Mouse (Mus musculus) bone marrow, adult 2 months (tissue): ENCODE results near the gene Prickle4. TPM values are rescaled to one million over a fixed set of nuclear protein-coding genes. Genes with fewer than 3 reads are reported as not detected.

Source experiments
- H3K27ac ChIP-seq: fragments of 200-500 bp; 2 replicates; pipeline ENCODE4 v1.5.1; 2012; ENCODE audit warnings: low read depth, mild to moderate bottlenecking, control low read depth, inconsistent platforms, low read length; ENCODE audit not compliant: control insufficient read depth, poor library complexity, insufficient read depth
- H3K4me1 ChIP-seq: fragments of 200-500 bp; 2 replicates; pipeline ENCODE4 v1.6.1; 2011; ENCODE audit warnings: low read length; ENCODE audit not compliant: control insufficient read depth, insufficient read depth
- H3K4me3 ChIP-seq: fragments of 200-500 bp; replicated peaks from 2 replicates; pipeline ENCODE3; 2011; ENCODE audit warnings: mild to moderate bottlenecking, low read depth, low read length, control low read depth; ENCODE audit not compliant: control insufficient read depth
- CTCF ChIP-seq: fragments of 200-500 bp; IDR thresholded peaks from 2 replicates; pipeline ENCODE4 v1.5.1; 2011; ENCODE audit warnings: low read length, control low read depth; ENCODE audit not compliant: control insufficient read depth, insufficient read depth
- POLR2A ChIP-seq: fragments of 200-500 bp; IDR thresholded peaks from 2 replicates; pipeline ENCODE4 v1.6.1; 2011; ENCODE audit warnings: low read depth, mild to moderate bottlenecking, control low read depth, low read length, borderline replicate concordance; ENCODE audit not compliant: control insufficient read depth
- WGBS: fragments of 180-500 bp; shearing (Covaris S2); methylation state at CpG from one replicate; pipeline ENCODE4 v1.1.7; 2018; 5-methylcytosine and 5-hydroxymethylcytosine counted together
- polyA plus RNA-seq: library from polyadenylated mRNA; stranded (reverse); fragments of >200 nt; gene quantifications from 2 replicates; pipeline ENCODE4 v1.2.4, GENCODE M21; 2011; ENCODE audit warnings: low replicate concordance; ENCODE audit not compliant: missing spikeins, insufficient read depth, insufficient read length

Prickle4 gene
- polyA plus RNA-seq, 1 experiment, result not detected

DNA sequence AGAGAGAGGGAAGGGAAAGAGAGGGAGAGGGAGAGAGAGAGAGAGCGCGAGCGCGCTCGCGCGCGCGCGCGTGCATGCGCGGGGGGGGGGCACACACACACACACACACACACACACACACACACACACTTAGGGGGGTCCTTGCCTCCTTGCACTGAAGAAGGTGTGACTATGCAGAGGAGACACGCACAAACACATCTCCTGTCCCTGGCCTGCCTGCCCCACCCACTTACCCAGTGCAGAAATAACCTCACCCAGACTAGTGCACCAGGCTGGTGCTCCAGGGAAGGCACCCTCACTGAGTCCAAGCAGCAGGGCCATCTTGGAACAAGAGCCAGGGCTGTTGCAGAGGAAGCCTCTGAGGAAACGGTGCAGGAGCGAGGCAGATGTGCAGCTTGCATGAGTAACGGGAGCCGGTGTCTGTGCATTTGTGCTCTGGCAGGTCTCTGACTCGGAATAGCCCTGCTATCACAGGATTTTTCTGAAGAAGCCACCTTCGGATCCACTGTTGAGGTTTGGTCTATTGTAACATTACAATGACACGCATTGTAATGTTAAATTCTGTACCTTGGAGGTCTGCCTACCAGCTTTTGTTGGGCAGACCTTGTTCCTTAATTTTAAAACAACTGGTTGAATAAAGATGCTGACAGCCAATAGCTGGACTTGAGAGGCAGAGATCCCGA, 18.5 kb upstream of the Prickle4 start:
- Histone ChIP-seq H3K4me1 (no peaks in the 10 kb centered on the region), H3K4me3 (no peak overlapping the region), H3K27ac (no peak overlapping the region)
- TF ChIP-seq CTCF (no peak), POLR2A (no peak)
- WGBS, result 68% methylated on average over 12 of the region's 22 CpGs

DNA sequence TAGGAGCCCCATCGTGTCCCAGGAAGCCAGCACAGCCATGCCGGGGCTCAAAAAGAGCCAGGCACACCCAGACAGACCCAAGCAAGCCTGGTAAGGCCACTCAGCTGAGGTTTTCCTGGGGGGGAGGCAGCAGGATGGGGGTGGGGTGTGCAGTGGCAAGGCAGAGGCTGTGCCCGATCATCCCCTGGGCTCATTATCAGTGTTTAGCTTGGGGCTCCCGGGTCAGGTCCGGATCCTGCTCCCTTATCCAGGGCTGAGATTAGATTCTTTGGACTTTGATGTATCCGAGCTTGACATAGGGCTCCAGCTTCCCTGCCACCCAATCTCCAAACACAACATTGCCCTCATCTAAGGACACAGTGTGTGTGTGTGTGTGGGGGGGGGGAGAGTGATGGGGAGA, 17.3 kb upstream of the Prickle4 start:
- 79% methylated on average over 6 of the region's 6 CpGs for WGBS
- no peak overlapping the region for H3K4me3 ChIP-seq
- TF ChIP-seq CTCF (no peak), POLR2A (no peak)
- H3K27ac ChIP-seq, result no peak overlapping the region
- no peaks in the 10 kb centered on the region for H3K4me1 ChIP-seq

DNA sequence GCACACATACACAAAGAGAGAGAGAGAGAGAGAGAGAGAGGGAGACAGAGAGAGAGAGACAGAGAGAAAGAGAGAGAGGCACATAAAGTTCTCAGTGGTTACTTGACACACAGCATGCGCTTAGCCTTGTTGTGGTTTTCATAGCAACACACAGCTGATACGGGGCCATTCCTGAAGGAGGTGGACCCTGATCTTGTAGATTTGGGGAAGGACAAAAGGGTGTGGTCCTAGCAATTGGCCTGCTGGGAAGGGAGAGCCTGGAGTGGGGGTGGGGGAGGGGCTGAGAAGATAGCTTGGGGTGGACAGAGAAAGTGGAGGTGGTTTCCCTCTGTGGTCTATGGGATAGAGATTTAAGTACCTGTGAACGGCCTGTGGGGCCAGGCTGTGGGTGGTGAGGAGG, 15.5 kb upstream of the Prickle4 start:
- Histone ChIP-seq H3K27ac (no peak overlapping the region), H3K4me1 (no peaks in the 10 kb centered on the region), H3K4me3 (no peak overlapping the region)
- 47% methylated on average over 3 of the region's 3 CpGs for WGBS
- TF ChIP-seq POLR2A, result no peak
- no peak for TF ChIP-seq CTCF

DNA sequence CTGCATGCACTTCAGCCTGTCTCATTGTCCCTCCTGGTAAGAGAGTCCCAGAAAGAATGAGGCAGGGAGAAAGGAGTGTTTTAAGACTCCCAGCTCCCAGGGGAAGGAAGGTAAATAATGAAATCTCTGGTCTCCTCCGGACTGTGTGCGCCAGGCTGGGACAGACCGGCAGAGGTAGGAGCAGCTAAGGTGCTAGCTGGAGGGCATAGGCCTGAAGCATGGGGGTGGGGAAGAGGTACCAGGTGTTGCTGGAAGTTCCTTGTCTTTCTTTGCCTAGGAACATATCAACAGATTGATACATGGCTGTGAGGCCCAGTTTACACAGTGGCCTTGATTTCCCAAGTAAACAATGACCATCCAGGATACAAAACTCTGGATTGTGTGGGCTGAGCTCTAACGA, 14.4 kb upstream of the Prickle4 start:
- 80% methylated on average over 4 of the region's 4 CpGs for WGBS
- TF ChIP-seq CTCF, result no peak
- no peak for TF ChIP-seq POLR2A
- H3K4me1 ChIP-seq, result no peaks in the 10 kb centered on the region
- H3K4me3 ChIP-seq, result no peak overlapping the region
- H3K27ac ChIP-seq, result no peak overlapping the region

DNA sequence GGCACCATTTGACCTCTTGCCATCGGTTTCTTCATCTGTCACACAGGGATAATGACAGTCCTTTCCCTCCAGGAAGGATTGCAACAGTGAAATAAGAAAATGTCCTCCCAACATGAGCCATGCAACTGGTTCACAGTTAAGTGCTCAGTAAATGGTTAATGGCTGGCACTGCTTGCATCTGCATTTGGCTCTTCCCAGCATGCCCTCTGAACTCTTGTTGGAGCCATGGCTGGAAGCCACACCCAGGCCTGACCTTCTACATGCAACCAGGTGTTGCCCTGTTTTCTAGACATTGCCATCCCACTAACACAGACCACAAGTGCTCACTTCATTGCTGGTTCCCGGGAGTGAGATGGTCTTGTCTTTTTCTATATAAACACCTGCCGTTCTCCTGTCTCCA, 13.4 kb upstream of the Prickle4 start:
- Histone ChIP-seq H3K4me1 (no peaks in the 10 kb centered on the region), H3K4me3 (no peak overlapping the region), H3K27ac (no peak overlapping the region)
- WGBS, result 79% methylated on average over 3 of the region's 3 CpGs
- TF ChIP-seq CTCF, result no peak
- no peak for TF ChIP-seq POLR2A

DNA sequence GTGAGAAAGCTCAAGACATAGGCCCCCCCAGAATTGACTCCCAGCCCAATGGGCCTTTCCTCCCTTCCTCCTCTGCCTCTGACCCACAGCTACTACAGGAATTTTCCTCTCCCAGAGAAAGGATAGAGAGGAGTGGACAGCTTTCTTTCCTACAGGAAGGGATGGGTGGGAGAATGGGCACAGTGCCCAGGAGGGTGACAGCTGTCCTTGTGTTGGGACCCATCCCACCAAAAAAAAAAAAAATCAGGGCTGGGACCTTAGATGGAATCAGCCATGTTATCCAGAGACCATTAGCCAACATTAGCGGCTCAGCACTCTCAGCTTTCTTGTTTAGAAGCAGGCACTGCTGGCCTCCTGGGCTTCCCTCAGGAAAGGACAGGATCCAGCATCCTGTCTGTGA, 11.7 kb upstream of the Prickle4 start:
- 81% methylated on average over 1 of the region's 1 CpGs for whole genome bisulfite sequencing
- TF ChIP-seq CTCF (no peak), POLR2A (no peak)
- no peak overlapping the region for H3K4me3 ChIP-seq

DNA sequence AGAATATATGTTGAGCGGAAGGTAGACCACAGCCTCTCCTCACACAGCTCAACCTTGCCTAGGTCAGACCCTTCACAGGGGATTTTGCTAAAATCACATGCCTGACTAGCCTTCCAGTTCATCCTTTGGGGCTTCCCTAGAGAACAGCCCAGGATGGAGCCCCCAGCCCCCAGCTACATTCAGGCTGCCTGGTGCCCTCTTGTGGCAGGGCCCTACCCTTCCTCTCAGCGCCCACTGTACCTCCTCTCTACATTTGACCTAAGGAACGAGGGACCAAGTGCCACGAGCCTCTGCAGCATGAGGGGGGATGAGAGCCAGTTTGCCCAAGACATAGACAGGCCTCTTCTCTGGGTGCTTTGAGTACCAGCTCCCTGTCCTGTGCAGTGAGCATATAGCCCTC, 10.2 kb upstream of the Prickle4 start:
- no peak overlapping the region for H3K27ac ChIP-seq
- TF ChIP-seq CTCF, result no peak
- TF ChIP-seq POLR2A, result no peak
- WGBS, result 69% methylated on average over 4 of the region's 4 CpGs
- no peak overlapping the region for H3K4me3 ChIP-seq
- no peaks in the 10 kb centered on the region for H3K4me1 ChIP-seq

More for the DNA sequence above, 11.7 kb upstream of the Prickle4 start:
- Histone ChIP-seq H3K4me1 (no peaks in the 10 kb centered on the region), H3K27ac (no peak overlapping the region)

DNA sequence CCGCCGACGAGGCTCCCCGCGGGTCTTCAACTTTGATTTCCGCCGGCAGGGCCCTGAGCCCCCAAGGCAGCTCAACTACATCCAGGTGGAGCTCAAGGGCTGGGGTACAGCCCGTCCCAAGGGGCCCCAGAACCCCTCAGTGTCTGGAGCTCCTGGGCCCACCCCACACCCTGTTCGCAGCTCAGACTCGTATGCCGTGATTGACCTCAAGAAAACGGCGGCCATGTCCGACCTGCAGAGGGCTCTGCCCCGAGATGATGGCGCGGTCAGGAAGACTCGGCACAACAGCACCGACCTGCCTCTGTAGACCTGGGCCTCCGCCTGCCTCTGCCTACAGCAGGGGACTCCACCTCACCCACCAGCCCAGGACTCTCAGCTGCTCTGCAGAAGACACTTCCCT, 9.0 kb upstream of the Prickle4 start:
- no peak overlapping the region for H3K27ac ChIP-seq
- no peaks in the 10 kb centered on the region for H3K4me1 ChIP-seq
- TF ChIP-seq CTCF (no peak), POLR2A (no peak)
- no peak overlapping the region for H3K4me3 ChIP-seq
- WGBS, result 76% methylated on average over 20 of the region's 20 CpGs
